Mouse (Mus musculus) liver, embryonic 15.5 days (tissue): Measurements from ENCODE around the gene Pigyl. TPM values are rescaled to one million over a fixed set of nuclear protein-coding genes. Genes with fewer than 3 reads are reported as not detected.

Experiments
- ATAC-seq: fragments of 200-750 bp; cut with Nextera tagmentation; 2 replicates; pipeline ENCODE4 v1.8.0; 2017; ENCODE audit warnings: moderate number of reproducible peaks, mild to moderate bottlenecking, moderate library complexity; ENCODE audit not compliant: insufficient read depth
- H3K27ac ChIP-seq: fragments of 300-500 bp; sonication (generic); replicated peaks from 2 replicates; pipeline ENCODE4 v1.5.1; 2015; ENCODE audit warnings: mild to moderate bottlenecking, inconsistent platforms
- H3K27me3 ChIP-seq: fragments of 300-500 bp; sonication (generic); 2 replicates; pipeline ENCODE4 v1.6.1; 2015; ENCODE audit warnings: mild to moderate bottlenecking, inconsistent platforms
- H3K36me3 ChIP-seq: fragments of 300-500 bp; sonication (generic); replicated peaks from 2 replicates; pipeline ENCODE4 v1.6.1; 2015; ENCODE audit warnings: moderate library complexity, mild to moderate bottlenecking, inconsistent platforms
- H3K4me1 ChIP-seq: fragments of 300-500 bp; sonication (generic); replicated peaks from 2 replicates; pipeline ENCODE4 v1.6.1; 2015; ENCODE audit warnings: inconsistent platforms
- H3K4me2 ChIP-seq: fragments of 300-500 bp; sonication (generic); 2 replicates; pipeline ENCODE4 v1.6.1; 2015; ENCODE audit warnings: moderate library complexity, mild to moderate bottlenecking, inconsistent platforms
- H3K4me3 ChIP-seq: fragments of 300-500 bp; sonication (generic); replicated peaks from 2 replicates; pipeline ENCODE4 v1.5.1; 2015; ENCODE audit warnings: mild to moderate bottlenecking, inconsistent platforms
- H3K9ac ChIP-seq: fragments of 300-500 bp; sonication (generic); 2 replicates; pipeline ENCODE4 v1.6.1; 2015; ENCODE audit warnings: moderate library complexity, mild to moderate bottlenecking, inconsistent platforms
- H3K9me3 ChIP-seq: fragments of 300-500 bp; sonication (generic); replicated peaks from 2 replicates; pipeline ENCODE4 v1.6.1; 2016; ENCODE audit warnings: inconsistent platforms
- WGBS: fragments of 180-500 bp; shearing (Covaris S2); methylation state at CpG from one replicate; pipeline ENCODE4 v1.1.7; 2015; ENCODE audit warnings: mixed read lengths; ENCODE audit not compliant: insufficient replicate concordance; 5-methylcytosine and 5-hydroxymethylcytosine counted together
- polyA plus RNA-seq: library from polyadenylated mRNA; unstranded; fragments of >200 nt; fragmentation: Nextera tagmentation; extraction: Ambion mirVana; gene quantifications from 2 replicates; pipeline ENCODE4 v1.2.1, GENCODE M21; 2015

Gene Pigyl
- polyA plus RNA-seq = 29.4 and 35.6 TPM in 2 replicates

GRCm38 (mm10) chr9:22156497-22157245 lies at the start of gene Pigyl:
TSS of gene Pigyl (plus strand) at chr9:22156846.
- H3K4me2 ChIP-seq = peak within 1 kb of the TSS; percentile 94
- H3K27ac ChIP-seq = peak within 1 kb of the TSS; percentile 78
- no peaks in the 10 kb centered on the region for H3K9me3 ChIP-seq
- H3K4me3 ChIP-seq = peak within 1 kb of the TSS; percentile 82
- H3K4me1 ChIP-seq = peaks cover 24% of the 10 kb centered on the region
- H3K27me3 ChIP-seq = no peaks in the 10 kb centered on the region
- 0 out of 2 replicates have a peak, but pooled peaks cover 4% of the 10 kb centered on the region for H3K36me3 ChIP-seq
- peak within 1 kb of the TSS; percentile 88 for H3K9ac ChIP-seq
- peak; percentile 99 for ATAC-seq
- WGBS = under 1% methylated on average over 65 of the region's 65 CpGs

- Histone ChIP-seq H3K9me3 (no peaks in the 10 kb centered on the region), H3K36me3 (peaks cover 34% of the 10 kb centered on the region), H3K9ac (no peak overlapping the region), H3K4me2 (no peak overlapping the region), H3K27ac (no peak overlapping the region), H3K27me3 (peaks cover 8% of the 10 kb centered on the region), H3K4me1 (no peaks in the 10 kb centered on the region), H3K4me3 (no peak overlapping the region)
- ATAC-seq = no peak
- 82% methylated on average over 9 of the region's 9 CpGs for whole genome bisulfite sequencing
These were observed 48.5 kb upstream of the Pigyl start for GRCm38 (mm10) chr9:22108194-22108593.

- no peaks in the 10 kb centered on the region for H3K27me3 ChIP-seq
- no peaks in the 10 kb centered on the region for H3K9me3 ChIP-seq
- no peak for ATAC-seq
- H3K9ac ChIP-seq = peak overlapping the region; percentile 85; the same call in 1 of the 2 replicates
- WGBS = 74% methylated on average over 4 of the region's 4 CpGs
- peak overlapping the region; percentile 88 for H3K4me2 ChIP-seq
- peaks cover 41% of the 10 kb centered on the region for H3K36me3 ChIP-seq
- peaks cover 45% of the 10 kb centered on the region for H3K4me1 ChIP-seq
- no peak overlapping the region for H3K27ac ChIP-seq
- H3K4me3 ChIP-seq = peak overlapping the region; percentile 86
These were observed 41.0 kb upstream of the Pigyl start for GRCm38 (mm10) chr9:22115635-22116034.

GRCm38 (mm10) chr9:22116086-22116485 lies 40.6 kb upstream of the Pigyl start:
- H3K9me3 ChIP-seq = no peaks in the 10 kb centered on the region
- peak overlapping the region; percentile 88 for H3K4me2 ChIP-seq
- H3K4me3 ChIP-seq = peak overlapping the region; percentile 86
- peaks cover 37% of the 10 kb centered on the region for H3K36me3 ChIP-seq
- no peaks in the 10 kb centered on the region for H3K27me3 ChIP-seq
- no peak for ATAC-seq
- peaks cover 49% of the 10 kb centered on the region for H3K4me1 ChIP-seq
- peak overlapping the region; percentile 76 for H3K27ac ChIP-seq
- H3K9ac ChIP-seq = peak overlapping the region; percentile 85
- WGBS = 25% methylated on average over 15 of the region's 15 CpGs

- Histone ChIP-seq H3K4me1 (peaks cover 57% of the 10 kb centered on the region), H3K27ac (peak within 1 kb of the TSS; percentile 76), H3K4me2 (peak within 1 kb of the TSS; percentile 88), H3K9me3 (no peaks in the 10 kb centered on the region), H3K4me3 (peak within 1 kb of the TSS; percentile 86), H3K9ac (peak within 1 kb of the TSS; percentile 85), H3K36me3 (peaks cover 30% of the 10 kb centered on the region), H3K27me3 (no peaks in the 10 kb centered on the region)
- peak; percentile 88 for ATAC-seq
- WGBS = under 1% methylated on average over 52 of the region's 52 CpGs
These were observed 39.8 kb upstream of the Pigyl start, which contains the start of gene Elof1 for GRCm38 (mm10) chr9:22116740-22117426. TSS of gene Elof1 (minus strand) at chr9:22117172.

GRCm38 (mm10) chr9:22117754-22118456 lies 38.7 kb upstream of the Pigyl start:
- Histone ChIP-seq H3K27ac (peak overlapping the region; percentile 62), H3K9ac (peak overlapping the region; percentile 46; the same call in 1 of the 2 replicates), H3K4me2 (peak overlapping the region; percentile 88), H3K4me1 (peaks cover 67% of the 10 kb centered on the region), H3K9me3 (no peaks in the 10 kb centered on the region), H3K4me3 (peak overlapping the region; percentile 86), H3K27me3 (no peaks in the 10 kb centered on the region), H3K36me3 (peaks cover 19% of the 10 kb centered on the region)
- no peak for ATAC-seq
- 31% methylated on average over 10 of the region's 10 CpGs for WGBS

GRCm38 (mm10) chr9:22119543-22119942 lies 37.1 kb upstream of the Pigyl start:
- no peaks in the 10 kb centered on the region for H3K9me3 ChIP-seq
- H3K4me2 ChIP-seq = no peak overlapping the region
- no peak overlapping the region for H3K4me3 ChIP-seq
- no peak overlapping the region for H3K9ac ChIP-seq
- no peak for ATAC-seq
- 67% methylated on average over 4 of the region's 4 CpGs for WGBS
- H3K36me3 ChIP-seq = peaks cover 3% of the 10 kb centered on the region; the same call in 1 of the 2 replicates
- peak overlapping the region; percentile 64 for H3K27ac ChIP-seq
- no peaks in the 10 kb centered on the region for H3K27me3 ChIP-seq
- H3K4me1 ChIP-seq = peaks cover 81% of the 10 kb centered on the region

- H3K4me2 ChIP-seq = peak overlapping the region; percentile 28; the same call in 1 of the 2 replicates
- H3K4me1 ChIP-seq = peaks cover 84% of the 10 kb centered on the region
- no peak overlapping the region for H3K4me3 ChIP-seq
- peak; percentile 54 for ATAC-seq
- H3K27ac ChIP-seq = peak overlapping the region; percentile 83
- peak overlapping the region; percentile 4; the same call in 1 of the 2 replicates for H3K9ac ChIP-seq
- H3K27me3 ChIP-seq = no peaks in the 10 kb centered on the region
- H3K9me3 ChIP-seq = no peaks in the 10 kb centered on the region
- peaks cover 19% of the 10 kb centered on the region for H3K36me3 ChIP-seq
These were observed 35.1 kb upstream of the Pigyl start for GRCm38 (mm10) chr9:22121545-22121944.

GRCm38 (mm10) chr9:22122005-22122404 lies 34.6 kb upstream of the Pigyl start:
- Histone ChIP-seq H3K27ac (peak overlapping the region; percentile 83), H3K4me3 (no peak overlapping the region), H3K36me3 (peaks cover 24% of the 10 kb centered on the region), H3K4me1 (peaks cover 87% of the 10 kb centered on the region), H3K4me2 (peak overlapping the region; percentile 28; the same call in 1 of the 2 replicates), H3K27me3 (no peaks in the 10 kb centered on the region), H3K9me3 (no peaks in the 10 kb centered on the region), H3K9ac (peak overlapping the region; percentile 4; the same call in 1 of the 2 replicates)
- no peak for ATAC-seq
- WGBS = 71% methylated on average over 3 of the region's 3 CpGs

- H3K4me3 ChIP-seq = no peak overlapping the region
- H3K27ac ChIP-seq = peak overlapping the region; percentile 83
- no peaks in the 10 kb centered on the region for H3K27me3 ChIP-seq
- peaks cover 85% of the 10 kb centered on the region for H3K4me1 ChIP-seq
- no peak overlapping the region for H3K9ac ChIP-seq
- WGBS = 62% methylated on average over 7 of the region's 7 CpGs
- no peaks in the 10 kb centered on the region for H3K9me3 ChIP-seq
- peak; percentile 17 for ATAC-seq
- H3K36me3 ChIP-seq = peaks cover 35% of the 10 kb centered on the region
- no peak overlapping the region for H3K4me2 ChIP-seq
These were observed 33.5 kb upstream of the Pigyl start for GRCm38 (mm10) chr9:22123069-22123609.
